Mouse (Mus musculus): ENCODE measurements around the gene Nrip2.
"Not testable (repeated sequence)": the region's sequence is repeated elsewhere in the genome, so short reads cannot be mapped to it uniquely, and the experiment has no call there.

The Nrip2 gene

GRCm38 (mm10) chr6:128398996-128399395 lies at the start of gene Nrip2:
Gene Nrip2, plus strand, starts transcription at chr6:128399296.
- DNase-seq (ENCODE audit: extremely low read depth, insufficient read length, low spot score): no peak

GRCm38 (mm10) chr6:128349711-128350110 lies 49.4 kb upstream of the Nrip2 start:
- no peak for DNase-seq (ENCODE audit: extremely low read depth, insufficient read length, low spot score)

GRCm38 (mm10) chr6:128354140-128354539 lies 45.0 kb upstream of the Nrip2 start:
- no peak for DNase-seq (ENCODE audit: extremely low read depth, insufficient read length, low spot score)

- no peak for DNase-seq (ENCODE audit: extremely low read depth, insufficient read length, low spot score)
Measured at GRCm38 (mm10) chr6:128355201-128355681, 43.9 kb upstream of the Nrip2 start.

- DNase-seq (ENCODE audit: extremely low read depth, insufficient read length, low spot score): peak; percentile 96
Measured at GRCm38 (mm10) chr6:128355726-128356416, 43.2 kb upstream of the Nrip2 start, which contains the start of gene Tulp3. Gene Tulp3, minus strand, starts transcription at chr6:128355851.

GRCm38 (mm10) chr6:128358999-128359398 lies 40.1 kb upstream of the Nrip2 start:
- peak; percentile 36 for DNase-seq (ENCODE audit: extremely low read depth, insufficient read length, low spot score)

- DNase-seq (ENCODE audit: extremely low read depth, insufficient read length, low spot score): no peak
Measured at GRCm38 (mm10) chr6:128361901-128362300, 37.2 kb upstream of the Nrip2 start.

GRCm38 (mm10) chr6:128362381-128363006 lies 36.6 kb upstream of the Nrip2 start, which contains the start of the genes Rhno1 and Foxm1:
Gene Rhno1, minus strand, starts transcription at chr6:128362911.
Gene Foxm1, plus strand, starts transcription at chr6:128362967.
- peak; percentile 90 for DNase-seq (ENCODE audit: extremely low read depth, insufficient read length, low spot score)

- DNase-seq (ENCODE audit: extremely low read depth, insufficient read length, low spot score): peak; percentile 75
Measured at GRCm38 (mm10) chr6:128363007-128363825, 35.9 kb upstream of the Nrip2 start.

- DNase-seq (ENCODE audit: extremely low read depth, insufficient read length, low spot score): peak; percentile 65
Measured at GRCm38 (mm10) chr6:128364721-128365120, 34.4 kb upstream of the Nrip2 start.

GRCm38 (mm10) chr6:128366466-128366865 lies 32.6 kb upstream of the Nrip2 start:
- DNase-seq (ENCODE audit: extremely low read depth, insufficient read length, low spot score): peak; percentile 54

GRCm38 (mm10) chr6:128370040-128370439 lies 29.1 kb upstream of the Nrip2 start:
- DNase-seq (ENCODE audit: extremely low read depth, insufficient read length, low spot score): no peak

GRCm38 (mm10) chr6:128375192-128375591 lies 23.9 kb upstream of the Nrip2 start, which contains the start of the genes Tex52 and Gm44596:
Gene Tex52, plus strand, starts transcription at chr6:128375456.
Gene Gm44596, plus strand, starts transcription at chr6:128375503.
- DNase-seq (ENCODE audit: extremely low read depth, insufficient read length, low spot score): no peak

- DNase-seq (ENCODE audit: extremely low read depth, insufficient read length, low spot score): no peak
Measured at GRCm38 (mm10) chr6:128376371-128377085, 22.6 kb upstream of the Nrip2 start.

GRCm38 (mm10) chr6:128379636-128380035 lies 19.5 kb upstream of the Nrip2 start:
- DNase-seq (ENCODE audit: extremely low read depth, insufficient read length, low spot score): no peak

- DNase-seq (ENCODE audit: extremely low read depth, insufficient read length, low spot score): not testable (repeated sequence)
Measured at GRCm38 (mm10) chr6:128380594-128381167, 18.4 kb upstream of the Nrip2 start.

- DNase-seq (ENCODE audit: extremely low read depth, insufficient read length, low spot score): no peak
Measured at GRCm38 (mm10) chr6:128381254-128381653, 17.8 kb upstream of the Nrip2 start.

GRCm38 (mm10) chr6:128383752-128384151 lies 15.3 kb upstream of the Nrip2 start:
- DNase-seq (ENCODE audit: extremely low read depth, insufficient read length, low spot score): no peak

GRCm38 (mm10) chr6:128385026-128385425 lies 14.1 kb upstream of the Nrip2 start:
- no peak for DNase-seq (ENCODE audit: extremely low read depth, insufficient read length, low spot score)

GRCm38 (mm10) chr6:128389185-128389584 lies 9.9 kb upstream of the Nrip2 start:
- no peak for DNase-seq (ENCODE audit: extremely low read depth, insufficient read length, low spot score)
